Mouse (Mus musculus) cerebellum, adult 9-11 months (tissue): ENCODE data around the gene Adam22.

ENCODE experiments used
- DNase-seq: peaks from one replicate; pipeline ENCODE4 v3.0.0; 2022

Adam22 gene

DNA sequence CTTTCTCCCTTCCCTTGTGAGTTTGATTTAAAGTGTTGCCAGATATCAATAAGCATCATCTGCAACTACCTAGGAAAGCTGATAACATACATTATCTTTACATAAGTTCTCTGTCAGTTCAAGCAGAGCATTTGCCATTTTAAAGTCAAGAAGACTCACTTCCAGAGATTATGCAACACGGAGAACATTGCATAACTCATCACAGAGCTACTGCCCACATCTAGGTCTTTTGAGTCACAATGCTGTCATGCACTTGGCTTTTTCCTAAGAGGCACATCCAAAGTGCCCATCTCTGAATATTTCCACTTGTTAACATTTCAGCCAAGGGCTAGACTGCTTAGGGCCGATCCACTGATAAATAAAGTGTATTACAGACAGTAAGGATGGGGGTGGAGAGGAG, 55.6 kb downstream of the Adam22 start:
- peak; percentile 52 for DNase-seq

DNA sequence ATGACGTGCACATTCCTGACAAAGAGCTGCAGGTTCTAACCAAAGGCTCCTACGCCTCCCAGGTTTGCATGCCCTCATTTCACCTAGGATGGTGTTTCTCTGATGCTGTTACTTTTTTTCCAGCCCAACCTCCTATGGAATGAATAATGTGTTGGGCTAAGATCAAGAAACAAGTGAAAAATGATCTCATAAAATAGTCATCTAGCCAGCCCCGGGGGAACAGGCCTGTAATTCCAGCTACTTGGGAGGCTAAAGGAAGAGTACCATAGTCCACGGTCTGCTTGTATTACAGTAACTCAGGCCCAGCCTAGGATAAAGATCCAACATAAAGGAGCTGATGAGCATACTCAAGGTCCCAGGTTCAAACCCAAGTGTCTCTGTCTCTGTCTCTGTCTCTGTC, 57.1 kb downstream of the Adam22 start:
- no peak for DNase-seq

DNA sequence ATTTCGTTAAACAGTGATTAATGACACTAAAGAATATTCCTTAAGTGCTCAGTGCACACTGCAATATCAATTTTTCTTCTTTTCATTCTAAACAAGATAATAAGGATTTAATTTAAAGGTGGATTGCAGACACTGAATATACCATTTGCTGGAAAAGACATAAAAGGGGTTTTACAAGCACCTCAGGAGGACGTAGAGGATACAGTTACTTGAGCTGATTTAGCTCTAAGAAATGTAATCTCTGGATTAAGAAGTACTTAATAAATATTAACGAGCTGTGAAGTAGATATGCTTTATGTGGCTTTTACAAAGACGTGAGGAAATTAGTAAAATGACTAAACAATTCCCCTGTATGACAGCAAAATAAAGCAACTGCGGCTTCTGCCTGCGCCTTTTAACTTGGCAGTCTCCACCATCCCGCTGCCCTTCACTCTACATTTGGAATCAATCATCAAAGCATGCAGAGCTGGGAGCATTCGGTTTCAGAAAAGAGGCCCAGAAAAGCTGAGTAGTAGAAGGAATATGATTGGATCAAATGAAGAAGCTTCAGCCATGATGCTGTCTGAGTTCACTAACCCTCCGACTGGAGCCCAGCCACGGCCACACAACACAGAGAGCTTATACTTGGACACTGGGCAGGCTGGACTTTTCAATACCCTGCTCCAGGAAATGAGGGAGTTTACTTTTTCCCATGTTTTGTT, 70.1 kb downstream of the Adam22 start:
- DNase-seq, result no peak

DNA sequence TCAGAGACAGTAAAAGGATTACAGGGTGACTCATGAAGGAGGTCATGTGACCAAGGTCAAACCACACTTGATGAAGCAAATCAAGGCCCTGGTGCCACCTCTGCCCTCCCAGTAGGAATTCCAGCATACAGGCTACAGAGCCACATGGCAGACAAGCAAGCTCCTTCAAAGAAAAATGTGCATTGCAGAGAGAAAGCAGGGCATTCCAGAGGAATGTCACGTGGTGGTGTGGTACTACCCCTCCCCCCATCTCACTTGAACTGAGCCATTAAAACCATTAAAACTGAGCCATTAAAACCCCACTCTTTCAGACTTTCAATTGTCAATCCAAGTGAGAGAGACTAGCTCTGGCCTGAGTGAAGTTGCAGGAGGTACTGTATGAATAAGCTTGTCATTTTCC, 74.7 kb downstream of the Adam22 start:
- no peak for DNase-seq

DNA sequence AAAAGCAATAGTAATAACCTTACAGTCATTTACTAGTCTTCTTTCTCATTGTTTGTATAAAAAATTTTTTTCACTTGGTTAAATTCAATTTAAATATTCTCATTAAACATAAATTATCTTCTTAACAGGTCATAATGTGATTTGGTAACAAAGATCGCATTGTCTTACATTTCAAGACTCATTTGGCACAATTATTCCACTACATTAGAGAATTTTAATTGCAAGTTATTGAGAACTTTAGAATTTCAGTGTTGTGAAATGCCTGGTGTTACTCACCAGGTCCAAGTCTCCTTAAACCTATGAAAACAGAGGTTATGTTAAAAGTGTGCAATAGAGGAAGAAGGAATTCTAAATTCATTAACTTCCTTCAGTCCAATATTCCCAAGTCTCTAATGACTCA, 76.5 kb downstream of the Adam22 start:
- no peak for DNase-seq

DNA sequence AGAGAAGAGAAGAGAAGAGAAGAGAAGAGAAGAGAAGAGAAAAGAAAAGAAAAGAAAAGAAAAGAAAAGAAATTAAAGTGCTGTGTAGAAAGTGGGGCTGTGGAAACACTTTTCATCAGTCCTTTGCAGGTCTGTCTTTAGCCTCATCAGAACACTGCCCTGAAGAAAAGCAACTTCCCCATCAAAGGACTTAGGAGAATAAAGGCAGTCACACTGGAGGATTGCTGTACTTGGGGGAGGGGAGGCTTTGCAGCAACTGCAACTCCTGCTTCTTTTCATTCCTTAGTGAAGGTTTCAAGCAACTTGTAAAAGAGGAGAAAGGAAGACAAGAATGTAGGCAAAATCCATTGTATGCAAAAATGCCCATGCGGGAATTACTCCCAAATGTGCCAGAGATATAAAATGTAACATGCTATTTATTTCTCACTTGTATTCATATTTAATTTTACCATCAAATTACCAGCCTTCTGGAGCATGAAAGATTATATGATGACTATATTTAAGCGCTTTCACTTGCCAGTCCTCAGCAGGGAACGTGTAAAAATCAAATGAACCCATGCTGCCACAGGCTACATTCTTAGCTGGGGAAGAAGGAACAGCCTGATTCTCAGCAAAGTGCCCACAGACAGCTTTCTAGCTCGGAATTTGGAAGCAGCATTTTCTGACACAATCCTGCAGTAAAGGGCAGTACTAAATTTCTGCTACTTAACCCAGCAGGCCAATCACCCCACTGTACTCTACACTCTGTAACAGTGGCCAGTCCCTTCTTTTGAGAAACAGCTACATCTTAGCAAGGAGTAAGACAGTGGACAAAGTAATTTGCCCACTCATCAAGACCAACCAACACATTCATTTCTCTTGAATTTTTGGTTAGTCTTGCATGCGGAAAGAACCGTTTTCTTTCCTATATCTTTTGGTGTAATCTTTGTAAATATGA, 78.0 kb downstream of the Adam22 start:
- peak; percentile 44 for DNase-seq

DNA sequence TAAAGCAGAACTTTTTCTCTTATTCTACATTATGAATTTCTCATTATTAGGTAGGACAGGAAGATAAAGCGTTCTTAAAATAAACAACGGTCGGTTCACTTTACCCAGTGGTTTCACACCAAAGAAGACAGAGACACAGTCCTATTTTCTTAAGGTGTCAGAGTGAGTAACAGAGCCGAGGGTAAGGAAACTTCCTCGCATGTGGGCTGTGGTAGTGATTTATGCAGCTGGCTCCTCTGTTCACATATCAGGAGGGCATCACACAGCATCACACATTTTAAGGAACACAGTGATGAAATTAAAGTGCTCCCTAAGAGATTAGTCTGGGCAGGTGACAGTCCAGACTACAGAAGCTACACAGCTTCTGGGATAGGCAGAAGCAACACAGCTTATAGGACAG, 83.8 kb downstream of the Adam22 start:
- no peak for DNase-seq

DNA sequence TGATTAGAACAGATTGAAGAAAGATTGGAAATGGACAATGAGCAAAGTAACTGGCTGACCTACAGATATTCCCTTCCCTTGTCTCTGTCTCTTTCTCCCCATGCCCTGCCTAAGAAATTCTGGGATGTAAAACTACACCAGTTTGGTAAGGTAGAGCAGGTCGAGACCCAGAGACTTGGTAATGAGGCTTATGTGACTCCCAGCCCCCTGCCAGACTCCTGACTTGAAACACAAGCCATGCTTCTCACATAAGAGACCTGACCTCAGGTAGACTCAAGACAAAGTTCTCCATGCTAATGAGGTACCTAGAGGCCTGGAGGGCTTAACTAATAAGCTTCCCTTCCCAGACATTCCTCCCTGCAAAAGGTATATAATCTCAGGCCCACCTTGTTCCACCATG, 91.8 kb downstream of the Adam22 start:
- DNase-seq, result no peak

DNA sequence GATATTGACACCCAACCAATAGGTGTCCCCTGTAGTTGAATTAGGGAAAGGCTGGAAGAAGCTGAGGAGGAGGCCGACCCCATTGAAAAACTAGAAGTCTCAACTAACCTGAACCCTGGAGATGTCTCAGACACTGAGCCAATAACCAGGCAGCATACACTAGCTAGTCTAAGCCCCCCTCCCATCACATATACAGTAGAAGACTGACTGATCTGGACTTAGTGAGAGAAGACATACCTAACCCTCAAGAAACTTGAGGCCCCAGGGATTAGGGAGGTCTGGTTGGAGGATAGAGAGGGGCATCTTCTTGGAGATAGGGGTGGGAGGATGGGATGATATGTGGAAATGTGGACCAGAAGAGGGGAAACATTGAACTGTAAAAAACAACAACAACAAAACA, 110.6 kb downstream of the Adam22 start:
- no peak for DNase-seq

DNA sequence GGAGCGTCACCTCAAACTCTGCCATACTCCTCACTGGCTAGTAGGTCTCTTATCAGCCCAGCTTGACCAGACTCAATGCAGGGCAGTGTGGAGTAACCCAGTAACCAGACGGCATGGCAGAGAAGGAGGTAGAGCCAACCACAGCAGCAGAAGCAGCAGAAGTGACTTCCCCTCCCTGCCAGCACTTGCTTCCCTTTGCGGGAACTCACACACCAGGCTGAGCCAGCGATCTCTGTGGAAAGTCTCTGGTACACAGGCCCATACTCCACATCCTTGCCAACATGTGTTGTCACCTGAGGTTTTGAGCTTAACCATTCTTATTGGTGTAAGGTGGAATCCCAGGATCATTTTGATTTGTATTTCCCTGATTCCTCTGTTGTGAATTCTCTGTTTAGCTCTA, 111.5 kb downstream of the Adam22 start:
- no peak for DNase-seq

DNA sequence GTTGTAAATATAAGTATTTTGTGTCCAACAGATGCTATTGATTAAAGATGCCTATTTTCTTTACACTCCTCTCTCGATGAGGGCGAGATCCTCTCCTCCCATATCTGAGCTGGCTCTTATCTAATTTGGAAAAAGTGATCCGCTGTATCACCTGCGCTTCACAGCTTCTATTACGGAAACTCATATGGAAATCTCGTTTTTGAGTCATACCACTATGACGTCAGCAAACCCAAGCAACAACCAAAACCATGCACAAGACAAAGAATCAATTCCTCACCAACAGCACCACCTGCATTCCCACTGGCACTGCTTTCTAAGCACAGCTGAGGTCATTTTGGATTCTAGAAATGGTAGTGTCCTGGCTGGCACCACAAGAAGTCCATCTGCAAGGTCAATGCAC, 123.3 kb downstream of the Adam22 start:
- no peak for DNase-seq

DNA sequence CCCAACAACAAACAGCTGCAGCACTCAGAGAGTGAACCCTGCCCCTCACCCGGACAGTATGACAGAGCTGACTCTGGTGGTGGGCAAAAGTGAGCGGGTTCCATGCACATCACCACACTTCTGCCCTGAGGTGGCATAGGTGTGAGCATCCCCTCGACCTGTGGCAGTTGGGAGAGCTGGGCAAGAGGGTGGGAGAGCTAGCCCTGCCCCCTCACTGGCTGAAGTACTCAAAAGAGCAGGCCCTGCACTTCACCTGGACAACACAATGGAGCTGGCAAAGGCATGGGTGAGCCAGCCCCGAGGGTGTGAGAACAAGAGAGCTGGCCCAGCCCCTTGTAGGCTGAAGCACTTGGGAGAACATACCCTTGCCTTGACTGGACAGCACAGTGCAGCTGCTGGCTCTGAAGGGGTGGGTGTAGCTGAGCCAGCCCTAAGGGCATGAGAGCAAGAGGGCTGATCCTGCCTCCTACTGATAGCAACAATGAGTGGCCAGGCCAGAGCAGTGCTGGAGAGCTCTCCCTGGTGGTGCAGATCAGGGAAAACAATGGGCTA, 124.8 kb downstream of the Adam22 start:
- peak; percentile 55 for DNase-seq

DNA sequence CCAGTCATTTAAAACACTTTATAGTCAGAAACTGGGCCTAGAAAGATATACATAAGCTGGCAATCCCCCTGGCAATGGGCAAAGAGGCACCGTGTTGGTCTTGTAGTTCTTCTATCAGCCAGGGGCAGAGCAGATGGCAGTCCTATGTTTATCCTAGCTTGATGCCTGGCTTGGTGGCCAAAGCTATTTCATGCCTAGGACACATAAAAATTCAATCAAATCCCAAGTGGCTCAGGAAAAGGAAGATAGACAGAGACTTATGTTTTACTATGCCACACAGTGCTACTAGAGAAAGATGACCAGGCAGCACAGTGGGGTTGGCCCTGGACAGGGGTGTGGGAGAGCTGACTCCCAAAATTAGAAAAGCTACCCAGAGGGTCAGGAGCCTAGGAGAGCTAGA, 125.3 kb downstream of the Adam22 start:
- peak; percentile 82 for DNase-seq

DNA sequence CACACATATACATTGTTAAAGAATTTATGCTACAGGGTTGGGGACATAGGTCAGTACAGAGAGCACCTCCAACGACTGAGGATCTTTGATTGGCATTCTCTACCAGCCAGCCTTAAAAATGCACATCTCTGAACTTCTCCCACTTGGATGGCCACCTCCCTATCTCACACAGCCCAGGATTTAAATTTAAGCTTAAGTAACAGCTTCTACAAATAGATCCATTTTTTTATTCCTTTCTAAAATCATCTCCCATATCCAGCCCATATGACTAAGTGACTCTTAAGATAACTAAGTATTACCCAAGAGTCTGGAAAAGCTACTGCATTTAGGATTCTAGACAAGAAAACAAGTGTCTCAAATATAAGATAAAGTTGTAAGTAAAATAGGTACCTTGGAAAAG, 140.9 kb downstream of the Adam22 start:
- DNase-seq, result no peak

DNA sequence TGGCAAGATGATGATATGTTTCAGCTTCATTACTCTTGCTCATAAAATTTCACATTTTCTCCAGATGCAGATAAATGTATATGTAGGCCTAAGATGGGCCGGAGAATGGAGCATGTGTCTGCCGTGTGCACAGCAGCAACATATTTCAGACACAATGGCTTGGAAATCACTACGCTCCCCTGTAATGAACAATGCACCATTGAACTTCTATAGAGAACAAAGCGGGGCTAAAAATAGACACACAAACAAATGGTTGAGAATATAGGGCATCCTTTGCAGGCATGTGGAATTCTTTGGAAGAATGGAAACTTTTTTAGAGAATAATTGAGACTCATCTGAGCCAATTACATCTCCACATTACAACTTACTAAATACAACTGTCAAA, 143.6 kb downstream of the Adam22 start:
- DNase-seq, result no peak

DNA sequence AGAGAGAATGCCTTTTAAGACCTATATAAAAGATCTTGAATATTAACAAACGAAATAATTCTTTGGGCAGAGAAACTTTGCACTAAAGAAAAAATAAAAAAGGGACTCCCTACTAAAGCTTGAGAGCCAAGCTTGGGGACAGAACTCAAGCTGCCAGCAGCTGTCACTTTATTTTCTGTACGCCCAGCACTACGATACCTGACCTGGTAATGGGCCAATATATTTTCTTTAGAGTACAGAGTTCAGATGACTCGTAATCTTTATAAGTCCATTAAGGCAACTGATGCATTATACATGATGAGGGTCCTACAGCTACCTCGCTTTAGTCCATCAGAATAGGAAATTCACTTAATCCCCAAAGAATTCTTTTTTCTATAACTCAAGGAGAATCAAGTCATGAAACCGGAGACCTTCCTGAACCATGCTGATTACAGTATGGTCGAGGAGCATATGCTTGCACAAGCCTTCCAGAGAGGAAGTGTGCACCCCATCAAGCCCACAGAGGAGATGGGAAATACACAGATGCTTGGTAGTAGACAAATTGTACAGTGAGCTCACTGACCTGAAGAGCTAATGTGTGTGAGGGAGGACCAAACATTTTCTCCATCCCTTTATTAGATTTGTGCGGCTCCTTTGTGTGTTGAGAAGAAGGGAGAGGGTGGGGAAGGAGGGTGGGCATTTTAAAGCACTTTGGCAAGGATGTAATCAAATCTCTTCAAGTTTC, 144.2 kb downstream of the Adam22 start:
- DNase-seq, result peak; percentile 88

DNA sequence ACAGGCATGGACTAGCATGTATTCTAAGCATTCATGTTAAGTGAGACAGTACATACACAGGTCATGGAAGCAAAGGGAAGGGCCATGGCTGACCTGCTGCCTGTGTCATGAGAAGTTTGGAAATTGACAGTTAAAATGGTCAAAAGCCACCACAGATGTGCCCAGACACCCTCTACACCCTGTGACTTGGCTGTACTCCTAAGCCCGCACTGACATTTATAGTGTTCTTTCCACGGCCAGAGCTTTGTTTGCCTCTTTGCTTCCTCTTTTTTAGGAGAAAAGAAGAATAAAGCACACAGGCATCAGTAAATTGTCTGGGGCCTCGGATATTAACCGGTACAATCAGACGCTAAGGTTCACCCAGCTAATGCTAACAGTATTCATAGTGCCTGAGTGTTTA, 146.3 kb downstream of the Adam22 start:
- DNase-seq, result no peak

DNA sequence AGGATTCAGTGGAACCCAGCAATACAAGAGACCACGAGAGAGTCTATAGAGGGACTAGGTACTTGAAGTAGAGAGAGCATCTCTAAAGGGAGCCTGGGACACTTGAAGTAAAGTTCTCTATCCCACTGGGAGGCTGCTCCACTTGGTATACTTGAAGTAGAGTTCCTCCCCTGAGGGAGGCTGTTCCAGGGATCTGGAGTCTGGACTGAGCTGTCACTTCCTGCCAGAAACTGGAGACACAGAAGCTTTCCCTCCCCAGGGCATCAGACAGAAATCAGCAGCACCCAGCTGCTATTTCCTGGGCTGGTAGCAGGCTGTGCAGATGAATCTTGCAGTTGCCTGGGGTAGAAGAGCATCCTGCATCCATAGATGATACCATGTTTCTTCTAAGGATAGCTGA, 152.1 kb downstream of the Adam22 start:
- DNase-seq, result no peak

DNA sequence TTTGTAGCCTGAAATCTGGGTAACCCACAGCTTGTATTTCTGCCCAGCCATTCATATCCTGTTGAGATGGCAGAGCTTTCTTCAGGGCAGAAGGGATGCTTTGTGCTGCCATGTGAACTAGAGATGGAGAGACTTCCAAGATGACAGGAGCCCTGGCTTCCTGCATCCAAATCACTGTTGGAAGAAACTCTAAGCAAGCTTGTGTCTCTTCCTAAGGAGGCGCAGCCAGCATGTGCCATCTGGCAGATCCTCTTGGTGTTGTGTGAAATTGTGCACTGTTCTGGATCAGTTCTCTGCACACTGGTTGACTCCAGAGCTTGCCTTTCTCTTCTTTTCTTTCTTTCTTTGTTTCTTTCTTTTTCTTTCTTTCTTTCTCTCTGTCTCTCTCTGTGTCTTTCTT, 183.0 kb downstream of the Adam22 start:
- peak; percentile 81 for DNase-seq

DNA sequence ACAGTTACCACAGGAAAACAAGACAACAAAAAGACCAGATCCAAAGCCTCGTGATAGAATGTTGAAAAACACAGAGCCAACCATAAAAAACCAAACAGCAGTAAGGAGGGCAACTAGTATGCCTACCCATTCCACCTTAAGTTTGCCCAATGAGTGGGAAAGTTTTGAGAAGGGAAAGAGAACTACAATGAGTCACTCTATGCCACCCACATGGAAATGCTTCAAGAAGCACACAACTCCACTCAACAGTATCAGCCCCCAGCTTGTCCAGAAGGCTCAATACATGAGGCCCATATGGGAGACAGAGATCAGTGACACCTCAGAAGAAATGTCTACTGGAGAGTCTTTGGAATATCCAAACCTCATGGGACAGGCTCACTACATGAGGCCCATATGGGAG, 187.3 kb downstream of the Adam22 start:
- DNase-seq, result no peak

DNA sequence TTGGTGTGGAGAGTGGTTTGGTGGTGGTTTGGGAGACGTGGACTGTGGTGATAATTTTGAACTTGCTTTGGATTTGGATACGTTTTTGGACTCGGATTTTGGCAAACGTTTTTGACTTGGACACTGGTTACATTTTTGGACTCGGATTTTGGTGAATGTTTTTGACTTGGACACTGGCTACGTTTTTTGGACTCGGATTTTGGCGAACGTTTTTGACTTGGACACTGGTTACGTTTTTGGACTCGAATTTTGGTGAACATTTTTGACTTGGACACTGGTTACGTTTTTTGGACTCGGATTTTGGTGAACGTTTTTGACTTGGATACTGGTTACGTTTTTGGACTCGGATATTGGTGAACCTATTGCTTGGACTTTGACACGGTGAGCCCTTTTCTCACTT, 189.8 kb downstream of the Adam22 start:
- DNase-seq, result no peak

DNA sequence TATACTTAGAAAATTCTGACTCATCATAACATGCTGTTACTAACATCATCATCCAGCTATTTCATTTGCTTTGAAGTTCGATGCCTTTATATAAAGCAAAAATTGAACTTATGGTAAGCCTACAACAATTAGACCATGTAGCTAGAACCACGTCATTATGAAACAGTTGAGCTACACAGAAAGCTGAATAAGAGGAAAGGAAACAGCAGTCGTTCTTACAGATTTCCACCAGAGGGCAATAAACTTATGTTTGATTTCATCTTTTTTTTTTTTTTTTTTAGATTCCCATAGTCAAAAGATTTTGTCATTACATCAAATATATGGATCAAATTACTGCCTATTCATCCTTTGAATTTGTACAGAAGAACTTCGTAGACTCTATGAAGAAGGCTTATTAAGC, 203.2 kb downstream of the Adam22 start:
- DNase-seq, result no peak

DNA sequence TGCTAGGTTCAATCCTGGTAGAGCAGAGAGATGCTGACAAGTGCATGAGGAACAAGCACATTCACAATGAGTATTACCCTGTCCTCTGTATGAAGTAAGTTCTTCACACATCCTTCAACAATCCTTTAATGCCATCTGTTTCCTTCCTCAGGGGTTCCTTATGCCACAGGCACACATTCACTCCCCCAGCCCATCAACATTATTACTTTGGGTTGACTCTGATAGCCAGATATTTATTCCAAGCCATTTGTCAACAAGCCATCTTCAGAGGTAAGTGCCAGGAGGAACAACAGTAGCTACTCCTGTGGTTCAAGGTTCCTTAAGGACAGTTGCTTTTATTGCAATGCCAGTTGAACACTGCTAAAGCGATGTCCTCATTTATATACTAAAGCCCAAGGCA, 216.3 kb downstream of the Adam22 start:
- DNase-seq, result no peak

DNA sequence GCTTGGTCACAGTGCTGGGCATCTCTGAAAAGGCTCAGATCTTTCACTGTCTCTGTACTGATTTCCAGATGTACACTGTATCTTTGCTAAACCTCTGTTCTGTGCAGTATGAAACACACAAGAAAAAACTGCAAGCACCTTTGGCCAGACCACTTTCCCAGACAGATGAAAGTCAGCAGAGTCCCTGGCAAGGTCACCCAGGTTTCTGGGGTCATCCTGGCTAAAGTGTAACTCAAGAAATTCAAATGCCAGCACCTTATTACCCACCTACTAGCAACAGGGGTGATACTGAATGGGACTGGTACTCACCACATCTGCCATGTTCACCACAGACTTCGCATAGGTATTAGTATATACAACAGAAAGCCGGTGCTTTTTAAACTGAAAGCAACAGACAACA, 221.8 kb downstream of the Adam22 start:
- no peak for DNase-seq
